Mouse (Mus musculus) stomach, embryonic 16.5 days (tissue): Measurements from ENCODE around the gene Haghl. TPM values are rescaled to one million over a fixed set of nuclear protein-coding genes. Genes with fewer than 3 reads are reported as not detected.

Experiments used
- ATAC-seq: fragments of 200-750 bp; cut with Nextera tagmentation; 2 replicates; pipeline ENCODE4 v1.8.0; 2017; ENCODE audit warnings: moderate number of reproducible peaks, moderate TSS enrichment; ENCODE audit not compliant: insufficient read depth, low FRiP score
- H3K27ac ChIP-seq: fragments of 300-500 bp; sonication (generic); 2 replicates; pipeline ENCODE4 v1.5.1; 2014; ENCODE audit warnings: low read length
- H3K27me3 ChIP-seq: fragments of 300-500 bp; sonication (generic); 2 replicates; pipeline ENCODE4 v1.6.1; 2014; ENCODE audit warnings: low read length, control low read depth, mixed read lengths; ENCODE audit not compliant: control insufficient read depth, insufficient read depth
- H3K36me3 ChIP-seq: fragments of 300-500 bp; sonication (generic); 2 replicates; pipeline ENCODE4 v1.6.1; 2014; ENCODE audit warnings: low read length; ENCODE audit not compliant: control insufficient read depth, insufficient read depth
- H3K4me1 ChIP-seq: fragments of 300-500 bp; sonication (generic); 2 replicates; pipeline ENCODE4 v1.6.1; 2014; ENCODE audit warnings: low read length, control low read depth, mixed read lengths; ENCODE audit not compliant: control insufficient read depth, insufficient read depth
- H3K4me2 ChIP-seq: fragments of 300-500 bp; sonication (generic); 2 replicates; pipeline ENCODE4 v1.6.1; 2014; ENCODE audit warnings: low read depth, low read length, mixed read lengths
- H3K4me3 ChIP-seq: fragments of 300-500 bp; sonication (generic); replicated peaks from 2 replicates; pipeline ENCODE4 v1.5.1; 2014; ENCODE audit warnings: mild to moderate bottlenecking, low read length
- H3K9ac ChIP-seq: fragments of 300-500 bp; sonication (generic); 2 replicates; pipeline ENCODE4 v1.6.1; 2014; ENCODE audit warnings: low read length
- H3K9me3 ChIP-seq: fragments of 300-500 bp; sonication (generic); replicated peaks from 2 replicates; pipeline ENCODE4 v1.6.1; 2016; ENCODE audit warnings: low read length, control low read depth; ENCODE audit not compliant: control insufficient read depth
- WGBS: fragments of 180-500 bp; shearing (Covaris S2); extraction: QIAGEN DNeasy Blood & Tissue Kit; methylation state at CpG from one replicate; pipeline ENCODE4 v1.1.7; 2014; 5-methylcytosine and 5-hydroxymethylcytosine counted together
- polyA plus RNA-seq: library from polyadenylated mRNA; unstranded; fragments of >200 nt; fragmentation: Nextera tagmentation; extraction: Ambion mirVana; gene quantifications from 2 replicates; pipeline ENCODE4 v1.2.1, GENCODE M21; 2015

The Haghl gene
- polyA plus RNA-seq, 1 experiment from 2014 or later, result 54.2 TPM

GRCm38 (mm10) chr17:25792615-25793014 lies 7.1 kb upstream of the Haghl start, which contains the start of gene Fam173a:
Gene Fam173a, minus strand, starts transcription at chr17:25792901.
- Histone ChIP-seq H3K9ac (peak within 1 kb of the TSS; percentile 77), H3K9me3 (no peaks in the 10 kb centered on the region), H3K4me1 (peaks cover 37% of the 10 kb centered on the region), H3K27me3 (no peaks in the 10 kb centered on the region), H3K4me2 (peak within 1 kb of the TSS; percentile 96), H3K4me3 (peak within 1 kb of the TSS; percentile 93), H3K36me3 (0 out of 2 replicates have a peak, but pooled peaks cover under 1% of the 10 kb centered on the region), H3K27ac (peak within 1 kb of the TSS; percentile 98)
- ATAC-seq, result peak; percentile 80
- WGBS, result under 1% methylated on average over 14 of the region's 14 CpGs

GRCm38 (mm10) chr17:25791843-25792527 lies 6.5 kb upstream of the Haghl start:
- peaks cover 37% of the 10 kb centered on the region for H3K4me1 ChIP-seq
- under 1% methylated on average over 45 of the region's 45 CpGs for WGBS
- ATAC-seq, result peak; percentile 74

GRCm38 (mm10) chr17:25791320-25791842 lies 5.9 kb upstream of the Haghl start:
- ATAC-seq, result no peak

More at GRCm38 (mm10) chr17:25791843-25792527, 6.5 kb upstream of the Haghl start:
- no peaks in the 10 kb centered on the region for H3K27me3 ChIP-seq
- peak overlapping the region; percentile 77 for H3K9ac ChIP-seq
- peak overlapping the region; percentile 96 for H3K4me2 ChIP-seq
- peak overlapping the region; percentile 93 for H3K4me3 ChIP-seq
- no peaks in the 10 kb centered on the region for H3K9me3 ChIP-seq
- H3K27ac ChIP-seq, result peak overlapping the region; percentile 98
- 0 out of 2 replicates have a peak, but pooled peaks cover 5% of the 10 kb centered on the region for H3K36me3 ChIP-seq

GRCm38 (mm10) chr17:25786781-25787504 lies 1.5 kb upstream of the Haghl start:
- no peak overlapping the region for H3K4me3 ChIP-seq
- peaks cover 20% of the 10 kb centered on the region for H3K4me1 ChIP-seq
- no peak overlapping the region for H3K4me2 ChIP-seq
- no peak overlapping the region for H3K27ac ChIP-seq
- H3K9me3 ChIP-seq, result no peaks in the 10 kb centered on the region
- no peak overlapping the region for H3K9ac ChIP-seq
- H3K36me3 ChIP-seq, result peaks cover 5% of the 10 kb centered on the region; the same call in 1 of the 2 replicates
- no peaks in the 10 kb centered on the region for H3K27me3 ChIP-seq
- no peak for ATAC-seq
- WGBS, result 90% methylated on average over 9 of the region's 9 CpGs

More at GRCm38 (mm10) chr17:25791320-25791842, 5.9 kb upstream of the Haghl start:
- H3K4me3 ChIP-seq, result peak overlapping the region; percentile 93
- peak overlapping the region; percentile 96 for H3K4me2 ChIP-seq
- 0 out of 2 replicates have a peak, but pooled peaks cover 5% of the 10 kb centered on the region for H3K36me3 ChIP-seq
- H3K9ac ChIP-seq, result peak overlapping the region; percentile 77
- peak overlapping the region; percentile 98 for H3K27ac ChIP-seq
- H3K4me1 ChIP-seq, result peaks cover 36% of the 10 kb centered on the region
- H3K9me3 ChIP-seq, result no peaks in the 10 kb centered on the region
- no peaks in the 10 kb centered on the region for H3K27me3 ChIP-seq
- 23% methylated on average over 19 of the region's 19 CpGs for WGBS

GRCm38 (mm10) chr17:25786280-25786679 lies 807 bp upstream of the Haghl start, which contains the start of gene Ccdc78:
Gene Ccdc78, plus strand, starts transcription at chr17:25786580.
- peak within 1 kb of the TSS; percentile 84 for H3K27ac ChIP-seq
- H3K27me3 ChIP-seq, result no peaks in the 10 kb centered on the region
- H3K36me3 ChIP-seq, result peaks cover 5% of the 10 kb centered on the region; the same call in 1 of the 2 replicates
- H3K4me2 ChIP-seq, result peak within 1 kb of the TSS; percentile 71
- H3K9ac ChIP-seq, result peak within 1 kb of the TSS; percentile 83
- H3K9me3 ChIP-seq, result no peaks in the 10 kb centered on the region
- no peak for ATAC-seq
- 80% methylated on average over 3 of the region's 3 CpGs for WGBS
- H3K4me3 ChIP-seq, result peak within 1 kb of the TSS; percentile 67
- peaks cover 16% of the 10 kb centered on the region for H3K4me1 ChIP-seq

- Histone ChIP-seq H3K27me3 (no peaks in the 10 kb centered on the region), H3K4me1 (peaks cover 14% of the 10 kb centered on the region), H3K4me2 (peak overlapping the region; percentile 71), H3K4me3 (peak overlapping the region; percentile 67), H3K27ac (no peak overlapping the region), H3K9ac (peak overlapping the region; percentile 83; the same call in 1 of the 2 replicates), H3K36me3 (peaks cover 8% of the 10 kb centered on the region; the same call in 1 of the 2 replicates), H3K9me3 (no peaks in the 10 kb centered on the region)
- no peak for ATAC-seq
- WGBS, result 74% methylated on average over 15 of the region's 15 CpGs
Measured at GRCm38 (mm10) chr17:25783861-25784574, 1.5 kb downstream of the Haghl start.

- H3K4me2 ChIP-seq, result no peak overlapping the region
- no peak overlapping the region for H3K9ac ChIP-seq
- H3K9me3 ChIP-seq, result no peaks in the 10 kb centered on the region
- peaks cover 8% of the 10 kb centered on the region; the same call in 1 of the 2 replicates for H3K36me3 ChIP-seq
- WGBS, result 57% methylated on average over 7 of the region's 7 CpGs
- no peak for ATAC-seq
- H3K4me1 ChIP-seq, result peaks cover 14% of the 10 kb centered on the region
- H3K27ac ChIP-seq, result no peak overlapping the region
- H3K27me3 ChIP-seq, result no peaks in the 10 kb centered on the region
- no peak overlapping the region for H3K4me3 ChIP-seq
Measured at GRCm38 (mm10) chr17:25783086-25783485, 2.4 kb downstream of the Haghl start.

- peaks cover 3% of the 10 kb centered on the region; the same call in 1 of the 2 replicates for H3K36me3 ChIP-seq
- ATAC-seq, result no peak
Measured at GRCm38 (mm10) chr17:25781339-25781738, 4.1 kb downstream of the Haghl start.

More at GRCm38 (mm10) chr17:25781339-25781738, 4.1 kb downstream of the Haghl start:
- no peak overlapping the region for H3K27ac ChIP-seq
- no peaks in the 10 kb centered on the region for H3K27me3 ChIP-seq
- peaks cover 14% of the 10 kb centered on the region for H3K4me1 ChIP-seq
- no peak overlapping the region for H3K4me2 ChIP-seq
- no peaks in the 10 kb centered on the region for H3K9me3 ChIP-seq
- no peak overlapping the region for H3K9ac ChIP-seq
- WGBS, result 75% methylated on average over 6 of the region's 6 CpGs
- H3K4me3 ChIP-seq, result no peak overlapping the region
